Mouse (Mus musculus) heart, embryonic 14.5 days (tissue): ENCODE measurements around the gene Slc17a9. TPM values are rescaled to one million over a fixed set of nuclear protein-coding genes. Genes with fewer than 3 reads are reported as not detected.
"Not testable (repeated sequence)": the region's sequence is repeated elsewhere in the genome, so short reads cannot be mapped to it uniquely, and the experiment has no call there.

Experiments
- ATAC-seq: fragments of 200-750 bp; cut with Nextera tagmentation; 2 replicates; pipeline ENCODE4 v1.8.0; 2017; ENCODE audit warnings: low read depth, moderate TSS enrichment; ENCODE audit not compliant: insufficient number of reproducible peaks, insufficient read depth, low FRiP score
- H3K27ac ChIP-seq, 2 experiments: fragments of 200-500 bp in 1 of 2; fragments of 300-500 bp in 1 of 2; sonication (generic) in 1 of 2; replicated peaks in 1 of 2; 2 replicates each; pipeline ENCODE4 v1.5.1; 2012 to 2014; ENCODE audit warnings: low read depth in 2 of 2, low read length in 2 of 2, control low read depth in 1 of 2, mild to moderate bottlenecking in 1 of 2, mixed read lengths in 1 of 2; ENCODE audit not compliant: control insufficient read depth in 1 of 2, insufficient read depth in 1 of 2
- H3K27me3 ChIP-seq: fragments of 300-500 bp; sonication (generic); 2 replicates; pipeline ENCODE4 v1.6.1; 2014; ENCODE audit warnings: mild to moderate bottlenecking, low read length, control low read depth; ENCODE audit not compliant: control insufficient read depth, insufficient read depth
- H3K36me3 ChIP-seq: fragments of 300-500 bp; sonication (generic); 2 replicates; pipeline ENCODE4 v1.6.1; 2014; ENCODE audit warnings: mild to moderate bottlenecking, control low read depth, low read length, mixed read lengths; ENCODE audit not compliant: control insufficient read depth, insufficient read depth
- H3K4me1 ChIP-seq, 2 experiments: fragments of 200-500 bp in 1 of 2; fragments of 300-500 bp in 1 of 2; sonication (generic) in 1 of 2; 2 replicates each; pipeline ENCODE4 v1.6.1; 2012 to 2014; ENCODE audit warnings: low read length in 2 of 2, control low read depth in 1 of 2, mixed read lengths in 1 of 2; ENCODE audit not compliant: control insufficient read depth in 2 of 2, insufficient read depth in 2 of 2
- H3K4me2 ChIP-seq: fragments of 300-500 bp; sonication (generic); 2 replicates; pipeline ENCODE4 v1.6.1; 2014; ENCODE audit warnings: mild to moderate bottlenecking, low read length
- H3K4me3 ChIP-seq, 2 experiments: fragments of 200-500 bp in 1 of 2; fragments of 300-500 bp in 1 of 2; sonication (generic) in 1 of 2; 2 replicates each; pipeline ENCODE4 v1.5.1; 2012 to 2014; ENCODE audit warnings: low read length in 2 of 2, mild to moderate bottlenecking in 2 of 2, control low read depth in 1 of 2, low read depth in 1 of 2, moderate library complexity in 1 of 2; ENCODE audit not compliant: control insufficient read depth in 1 of 2, insufficient read depth in 1 of 2
- H3K9ac ChIP-seq: fragments of 300-500 bp; sonication (generic); 2 replicates; pipeline ENCODE4 v1.6.1; 2014; ENCODE audit warnings: mild to moderate bottlenecking, low read length
- H3K9me3 ChIP-seq: fragments of 300-500 bp; sonication (generic); 2 replicates; pipeline ENCODE4 v1.6.1; 2016; ENCODE audit warnings: low read length, control low read depth; ENCODE audit not compliant: control insufficient read depth
- WGBS: fragments of 180-500 bp; shearing (Covaris S2); extraction: QIAGEN DNeasy Blood & Tissue Kit; methylation state at CpG from one replicate; pipeline ENCODE4 v1.1.7; 2014; 5-methylcytosine and 5-hydroxymethylcytosine counted together
- polyA plus RNA-seq: library from polyadenylated mRNA; unstranded; fragments of >200 nt; fragmentation: Nextera tagmentation; extraction: Ambion mirVana; gene quantifications from 2 replicates; pipeline ENCODE4 v1.2.1, GENCODE M21; 2014

Gene Slc17a9
- polyA plus RNA-seq, 1 experiment from 2014 or later, result 0.55 TPM

DNA sequence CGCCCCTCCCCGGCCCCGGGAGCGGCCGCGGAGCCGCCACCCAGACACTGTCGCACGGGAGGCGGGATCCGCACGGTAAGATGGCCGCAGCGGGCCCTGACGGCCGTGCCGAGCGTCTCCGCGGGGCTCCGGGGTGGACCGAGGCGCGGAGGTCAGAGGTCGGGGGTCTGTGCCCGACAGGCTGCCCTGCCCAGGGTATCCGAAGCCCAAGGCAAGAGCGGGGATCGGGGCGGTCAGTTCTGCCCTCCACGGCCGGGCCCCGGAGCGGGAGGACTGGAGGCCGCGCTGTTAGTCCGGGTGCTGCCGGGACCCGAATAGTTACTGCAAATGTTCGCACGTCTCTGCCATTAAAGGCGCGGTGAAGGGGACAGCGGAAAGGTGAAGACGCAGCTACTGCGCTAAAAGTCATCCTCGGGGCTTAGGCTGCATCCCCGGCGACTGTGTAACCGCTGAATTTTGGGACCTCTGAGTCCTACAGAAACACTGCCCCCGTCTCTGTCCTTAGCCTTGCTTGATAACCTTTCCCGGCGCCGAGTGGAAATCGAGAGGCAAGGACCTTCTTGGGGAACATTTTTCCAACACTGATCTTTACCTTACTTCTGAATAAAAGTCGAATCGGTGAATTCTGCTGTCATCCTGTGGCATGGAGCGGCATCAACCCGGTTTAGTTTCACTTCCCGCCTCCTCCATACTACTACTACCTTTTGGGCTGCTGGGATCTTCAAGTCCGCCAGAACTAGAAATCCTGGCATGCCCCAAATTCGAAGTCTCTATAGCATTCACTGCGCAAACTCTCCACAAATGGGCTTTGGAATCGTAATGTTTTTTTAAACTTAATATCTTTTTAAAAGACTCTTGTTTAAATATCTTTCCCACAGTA, 14.5 kb upstream of the Slc17a9 start:
- Histone ChIP-seq H3K4me3 (peak overlapping the region; percentile 76 to 100), H3K36me3 (peaks cover 27% of the 10 kb centered on the region), H3K27me3 (no peaks in the 10 kb centered on the region), H3K27ac (peak overlapping the region; percentile 82 to 88), H3K9me3 (no peaks in the 10 kb centered on the region), H3K4me1 (peaks cover 5 to 20% of the 10 kb centered on the region in 2 experiments), H3K9ac (peak overlapping the region; percentile 99), H3K4me2 (peak overlapping the region; percentile 89)
- WGBS, result 2% methylated on average over 59 of the region's 64 CpGs
- no peak; the same call in none of the 2 replicates for ATAC-seq

- H3K4me1 ChIP-seq, result peaks cover 5 to 20% of the 10 kb centered on the region in 2 experiments
- ATAC-seq, result no peak
- no peaks in the 10 kb centered on the region for H3K9me3 ChIP-seq
- H3K4me3 ChIP-seq, result peak overlapping the region in 1 of 2 experiments; percentile 100; a peak in 1 of 4 replicates
- peaks cover 30% of the 10 kb centered on the region for H3K36me3 ChIP-seq
- no peaks in the 10 kb centered on the region for H3K27me3 ChIP-seq
- H3K27ac ChIP-seq, result no peak overlapping the region
- peak overlapping the region; percentile 89 for H3K4me2 ChIP-seq
- 66% methylated on average over 4 of the region's 4 CpGs for WGBS
- peak overlapping the region; percentile 99 for H3K9ac ChIP-seq
Observed at GRCm38 (mm10) chr2:180711527-180711926, 13.5 kb upstream of the Slc17a9 start.

GRCm38 (mm10) chr2:180712037-180712689, 12.9 kb upstream of the Slc17a9 start:
- Histone ChIP-seq H3K4me3 (no peak overlapping the region), H3K9me3 (no peaks in the 10 kb centered on the region), H3K36me3 (peaks cover 34% of the 10 kb centered on the region), H3K27ac (no peak overlapping the region), H3K27me3 (no peaks in the 10 kb centered on the region), H3K4me2 (no peak overlapping the region), H3K9ac (no peak overlapping the region; the same call in 1 of the 2 replicates), H3K4me1 (peaks cover 5 to 20% of the 10 kb centered on the region in 2 experiments)
- 84% methylated on average over 5 of the region's 5 CpGs for WGBS
- no peak for ATAC-seq

- WGBS, result 77% methylated on average over 5 of the region's 5 CpGs
- H3K9ac ChIP-seq, H3K27ac ChIP-seq, H3K4me2 ChIP-seq, H3K27me3 ChIP-seq, H3K4me3 ChIP-seq, H3K9me3 ChIP-seq, ATAC-seq: not testable (repeated sequence)
- H3K4me1 ChIP-seq, result peaks cover 7 to 10% of the 10 kb centered on the region in 2 experiments; a peak in 2 of 4 replicates
- peaks cover 62% of the 10 kb centered on the region for H3K36me3 ChIP-seq
Observed at GRCm38 (mm10) chr2:180722748-180723147, 2.3 kb upstream of the Slc17a9 start.

DNA sequence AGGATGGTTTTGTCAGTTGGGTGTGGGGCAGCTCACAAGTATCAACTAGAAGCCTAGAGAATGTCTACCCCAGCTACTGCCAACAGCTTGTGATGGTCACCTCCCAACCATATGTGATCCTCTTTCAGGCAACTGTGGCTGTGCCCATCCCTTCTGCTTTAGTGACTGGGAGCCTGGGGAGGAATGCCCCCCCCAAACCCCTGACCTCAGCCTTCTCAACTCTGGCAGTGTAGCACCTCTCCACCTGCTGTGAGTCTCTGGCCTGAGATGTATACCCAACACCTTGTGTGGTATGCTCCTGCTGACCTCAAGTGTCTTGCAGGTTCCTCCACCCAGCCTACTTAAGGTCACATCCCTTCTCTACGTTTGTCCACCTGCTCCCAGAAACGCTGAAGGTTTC, 1.2 kb upstream of the Slc17a9 start:
- no peaks in the 10 kb centered on the region for H3K9me3 ChIP-seq
- H3K9ac ChIP-seq, result no peak overlapping the region
- ATAC-seq, result no peak
- H3K4me1 ChIP-seq, result peaks cover 7 to 10% of the 10 kb centered on the region in 2 experiments; a peak in 2 of 4 replicates
- H3K27me3 ChIP-seq, result no peaks in the 10 kb centered on the region
- H3K27ac ChIP-seq, result no peak overlapping the region
- H3K36me3 ChIP-seq, result peaks cover 51% of the 10 kb centered on the region
- H3K4me3 ChIP-seq, result no peak overlapping the region
- WGBS, result 56% methylated on average over 2 of the region's 2 CpGs
- H3K4me2 ChIP-seq, result no peak overlapping the region

- peak overlapping the region; percentile 54; the same call in 1 of the 2 replicates for H3K9ac ChIP-seq
- peak overlapping the region; percentile 18 to 22; a peak in 2 of 4 replicates for H3K4me3 ChIP-seq
- no peak for ATAC-seq
- H3K4me2 ChIP-seq, result peak overlapping the region; percentile 65
- H3K27ac ChIP-seq, result no peak overlapping the region
- WGBS, result 4% methylated on average over 6 of the region's 6 CpGs
- H3K9me3 ChIP-seq, result no peaks in the 10 kb centered on the region
- no peaks in the 10 kb centered on the region for H3K27me3 ChIP-seq
- H3K36me3 ChIP-seq, result peaks cover 36% of the 10 kb centered on the region
- peaks cover 7 to 10% of the 10 kb centered on the region in 2 experiments; a peak in 2 of 4 replicates for H3K4me1 ChIP-seq
Observed at GRCm38 (mm10) chr2:180725414-180725778, 333 bp downstream of the Slc17a9 start.

- Histone ChIP-seq H3K4me1 (peaks cover 7 to 10% of the 10 kb centered on the region in 2 experiments; a peak in 2 of 4 replicates), H3K27ac (no peak overlapping the region), H3K27me3 (no peaks in the 10 kb centered on the region), H3K4me2 (peak overlapping the region; percentile 65; the same call in 1 of the 2 replicates), H3K9ac (no peak overlapping the region), H3K9me3 (no peaks in the 10 kb centered on the region), H3K4me3 (no peak overlapping the region), H3K36me3 (peaks cover 30% of the 10 kb centered on the region)
- no peak for ATAC-seq
- WGBS, result 17% methylated on average over 8 of the region's 8 CpGs
Observed at GRCm38 (mm10) chr2:180725856-180726629, 980 bp downstream of the Slc17a9 start.
